Mouse (Mus musculus): Measurements from ENCODE around the gene Olfr137.

Gene Olfr137

DNA sequence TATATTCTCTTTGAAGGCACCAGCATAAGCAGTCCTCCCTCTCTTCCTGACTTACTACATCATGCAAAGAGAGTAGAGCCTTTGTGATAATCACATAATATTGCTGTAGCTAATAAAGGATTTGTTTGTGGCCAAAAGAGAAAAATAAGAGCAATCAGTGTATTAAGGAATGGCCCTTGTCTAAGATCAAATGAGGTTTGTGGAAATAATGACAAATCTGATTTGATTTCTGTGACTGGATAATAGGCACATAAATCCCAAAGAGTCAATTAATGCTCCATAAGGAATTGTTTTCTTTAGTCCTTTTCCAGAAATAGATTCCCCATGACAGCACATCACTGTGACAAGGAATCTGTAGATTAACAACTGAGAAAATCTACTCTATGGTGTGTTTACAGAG is at the start of gene Olfr137:
TSS of gene Olfr137 (minus strand) at position 101 of the 400 bp plus-strand sequence.

DNA sequence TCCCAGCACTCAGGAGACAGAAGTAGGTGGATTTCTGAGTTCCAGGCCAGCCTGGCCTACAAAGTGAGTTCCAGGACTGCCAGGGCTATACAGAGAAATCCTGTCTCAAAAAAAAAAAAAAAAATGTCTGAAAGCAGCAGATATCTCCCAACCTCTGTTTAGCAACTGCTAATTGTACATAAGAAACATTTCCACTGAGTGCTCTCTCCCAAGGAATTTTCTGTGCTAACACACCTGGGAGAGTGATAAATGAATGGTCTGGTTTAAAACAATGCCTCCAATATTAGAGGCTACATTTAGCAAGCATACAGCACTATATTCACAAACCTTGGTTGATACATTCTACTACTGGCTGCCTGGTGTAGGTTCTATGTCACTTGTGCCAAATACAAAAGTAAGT is 22.2 kb upstream of the Olfr137 start, which contains the start of gene Olfr136:
TSS of gene Olfr136 (plus strand) at position 301 of the 400 bp plus-strand sequence.

DNA sequence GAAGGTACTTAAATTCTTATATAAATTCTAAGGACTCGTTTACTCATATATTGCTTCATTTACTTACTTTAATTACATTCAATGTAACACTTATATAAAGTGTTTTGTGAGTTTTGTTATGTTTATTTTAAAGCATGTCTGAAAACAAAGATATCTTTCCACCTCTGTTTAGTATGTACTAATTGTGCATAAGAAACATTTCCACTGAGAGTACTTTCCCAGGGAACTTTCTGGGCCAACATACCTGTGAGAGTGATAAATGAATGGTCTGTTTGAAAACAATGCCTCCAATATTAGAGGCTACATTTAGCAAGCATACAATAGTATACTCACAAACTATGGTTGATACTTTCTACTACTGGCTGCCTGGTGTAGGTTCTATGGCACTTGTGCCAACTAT is 46.6 kb downstream of the Olfr137 start, which contains the start of gene Olfr138:
TSS of gene Olfr138 (plus strand) at position 301 of the 400 bp plus-strand sequence.
- 55% methylated on average over 1 of the region's 1 CpGs for WGBS
